Mouse (Mus musculus) cerebellum, postnatal 36 days (tissue): Measurements from ENCODE around the gene Ptpa.

Experiments
- DNase-seq, 2 experiments: peaks; one replicate each; pipeline ENCODE4 v3.0.0; 2021 to 2022; ENCODE audit warnings: mixed read lengths in 2 of 2

Ptpa gene

GRCm38 (mm10) chr2:30466787-30467186, 50.9 kb downstream of the Ptpa start:
- DNase-seq: no peak

- no peak for DNase-seq
These were observed 53.2 kb downstream of the Ptpa start for GRCm38 (mm10) chr2:30469009-30469408.

- DNase-seq: peak; percentile 71 to 76
These were observed 53.9 kb downstream of the Ptpa start for GRCm38 (mm10) chr2:30469796-30470142.

- DNase-seq: peak; percentile 49 to 64
These were observed 54.5 kb downstream of the Ptpa start for GRCm38 (mm10) chr2:30470143-30470946.

GRCm38 (mm10) chr2:30471051-30471450, 55.2 kb downstream of the Ptpa start:
- DNase-seq: no peak

- DNase-seq: peak; percentile 45 to 54
These were observed 56.2 kb downstream of the Ptpa start for GRCm38 (mm10) chr2:30471795-30472720.

DNA sequence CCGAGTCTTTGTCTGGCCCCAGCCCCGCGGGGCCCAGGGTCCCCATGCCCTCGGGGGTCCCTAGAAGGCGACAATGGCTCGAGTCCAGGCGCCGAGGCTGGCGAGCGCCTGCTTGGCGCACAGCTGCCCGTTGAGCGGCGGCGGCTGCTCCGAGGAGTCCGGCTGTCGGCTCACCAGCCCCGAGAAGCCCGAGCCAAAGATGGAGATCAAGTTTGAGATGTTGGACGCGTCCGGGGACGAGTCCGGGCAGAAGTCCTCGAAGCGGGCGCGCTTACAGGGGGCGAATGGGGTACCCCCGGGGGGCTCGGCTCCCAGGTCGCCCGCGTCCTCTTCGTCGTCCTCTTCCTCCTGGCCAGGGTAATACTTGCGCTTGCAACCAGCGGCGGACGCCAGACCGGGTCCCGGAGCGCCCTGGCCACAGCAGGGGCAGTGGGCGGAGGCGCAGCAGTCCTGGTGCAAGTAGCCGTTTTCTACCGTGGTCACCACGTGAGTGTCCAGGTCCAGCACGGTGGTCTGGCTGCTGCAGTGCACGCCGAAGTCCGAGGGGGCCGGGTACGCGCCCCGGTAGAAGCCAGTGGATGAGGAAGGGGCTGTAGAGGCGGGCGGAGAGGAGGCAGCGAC, 57.0 kb downstream of the Ptpa start:
- no peak for DNase-seq

DNA sequence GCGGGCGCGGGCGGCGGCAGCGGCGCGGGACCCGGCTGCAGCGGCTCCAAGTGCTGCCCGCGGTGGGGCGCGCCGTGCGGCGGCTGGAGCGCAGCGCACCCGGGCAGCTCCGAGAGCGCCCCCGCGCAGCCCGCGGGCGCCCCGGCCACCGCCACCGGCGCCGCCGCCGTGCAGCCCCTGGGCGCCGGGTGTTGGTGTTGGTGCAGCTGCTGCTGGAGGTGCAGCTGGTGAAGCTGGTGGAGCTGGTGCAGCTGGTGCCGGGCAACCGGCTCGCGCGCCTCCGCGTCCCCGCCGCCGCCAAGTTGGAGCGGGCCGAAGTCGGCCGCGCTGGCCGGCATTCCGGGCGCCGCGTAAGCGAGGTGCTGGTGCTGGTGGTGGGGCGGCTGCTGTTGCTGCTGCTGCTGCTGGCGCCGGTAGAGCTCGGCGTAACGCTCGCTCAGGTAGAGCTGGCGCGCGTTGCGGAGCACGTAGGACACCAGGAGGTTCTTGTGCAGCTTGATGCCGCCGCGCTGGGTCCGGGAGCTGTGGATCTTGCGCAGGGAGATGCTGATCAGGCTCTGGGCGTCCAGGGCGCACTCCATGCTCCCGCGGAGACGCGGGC, 57.7 kb downstream of the Ptpa start:
- DNase-seq: peak in 1 of 2 experiments; percentile 28

DNA sequence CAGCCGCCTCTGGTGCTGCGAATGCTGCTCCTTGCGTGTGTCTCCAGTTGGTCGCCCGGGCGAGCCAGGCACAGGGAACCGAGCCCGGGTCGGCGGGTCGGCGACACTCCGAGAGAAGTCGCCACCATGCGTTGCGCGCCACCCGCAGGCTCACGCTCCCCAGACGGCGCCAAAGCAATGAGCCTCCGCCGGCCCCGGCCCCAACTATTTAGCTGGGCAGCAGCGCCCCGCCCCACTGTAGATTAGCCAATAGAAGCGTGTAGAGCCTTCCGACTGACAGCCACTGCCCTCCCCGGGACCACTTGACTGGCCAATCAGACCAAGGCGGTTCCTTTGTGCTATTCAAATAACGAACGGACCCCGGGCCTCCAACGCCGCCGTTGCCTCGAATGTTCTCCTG, 58.2 kb downstream of the Ptpa start, which contains the start of gene Ier5l:
Gene Ier5l, minus strand, starts transcription at position 181 of the 400 bp plus-strand sequence.
- DNase-seq: peak; percentile 74 to 77

GRCm38 (mm10) chr2:30474776-30475175, 58.9 kb downstream of the Ptpa start:
- DNase-seq: no peak

- no peak for DNase-seq
These were observed 59.6 kb downstream of the Ptpa start for GRCm38 (mm10) chr2:30475457-30475856.

DNA sequence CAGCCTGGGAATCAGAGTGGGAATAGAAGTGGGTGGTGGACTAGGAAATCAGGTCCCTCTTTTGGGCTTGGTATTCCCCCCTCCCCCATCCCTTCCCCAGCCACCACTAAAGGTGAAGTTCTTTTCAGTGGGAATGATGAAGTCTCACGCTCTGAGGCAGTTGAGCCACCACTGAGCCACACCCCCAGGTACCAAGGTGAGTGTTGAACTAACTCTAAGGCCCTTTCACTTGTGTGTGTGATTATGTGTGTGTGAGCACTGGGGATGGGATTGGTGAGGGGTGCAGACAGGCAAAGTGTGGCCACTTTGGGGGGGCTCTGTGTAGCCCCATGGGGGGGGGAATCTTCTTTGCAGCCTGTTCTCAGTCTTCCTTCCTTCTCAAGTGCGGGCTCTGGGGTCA, 60.4 kb downstream of the Ptpa start:
- no peak for DNase-seq

GRCm38 (mm10) chr2:30478526-30478925, 62.7 kb downstream of the Ptpa start:
- DNase-seq: no peak

- no peak for DNase-seq
These were observed 71.8 kb downstream of the Ptpa start for GRCm38 (mm10) chr2:30487597-30487996.

- DNase-seq: no peak
These were observed 74.5 kb downstream of the Ptpa start for GRCm38 (mm10) chr2:30490384-30490783.

GRCm38 (mm10) chr2:30495000-30495908, 79.4 kb downstream of the Ptpa start:
- DNase-seq: no peak

- peak; percentile 65 to 66 for DNase-seq
These were observed 80.3 kb downstream of the Ptpa start for GRCm38 (mm10) chr2:30495909-30496861.
